Mouse (Mus musculus): ENCODE data around the gene Narfl.

GRCm38 (mm10) chr17:25792615-25793014, 19.0 kb downstream of the Narfl start, which contains the start of gene Fam173a:
- TF ChIP-seq CTCF (conservative IDR thresholded peaks at IDR 0.05; ENCODE audit: insufficient read depth, insufficient read length, low read depth, low read length) (no peak), POLR2A (IDR thresholded peaks at IDR 0.05; ENCODE audit: low read depth, low read length) (no peak)
